Mouse (Mus musculus): Measurements from ENCODE around the gene Natd1. TPM values are rescaled to one million over a fixed set of nuclear protein-coding genes. Genes with fewer than 3 reads are reported as not detected.

The Natd1 gene
- 14.7 and 16.7 TPM in 2 replicates for polyA plus RNA-seq (2014; fragmentation: Nextera tagmentation; extraction: Ambion mirVana)

- H3K4me3 ChIP-seq (ENCODE audit: low read depth, low read length): peak within 1 kb of the TSS; percentile 94
- peak within 1 kb of the TSS; percentile 78 for H3K4me2 ChIP-seq (replicated peaks; ENCODE audit: low read depth, low read length)
- no peaks in the 10 kb centered on the region for H3K27me3 ChIP-seq (ENCODE audit: control insufficient read depth, insufficient read depth, low read length)
- H3K9me3 ChIP-seq (ENCODE audit: control insufficient read depth, low read depth, low read length): no peaks in the 10 kb centered on the region
- 0 out of 2 replicates have a peak within 1 kb of the TSS, but pooled peaks have one; percentile 3 for H3K27ac ChIP-seq (ENCODE audit: low read length)
- H3K9ac ChIP-seq (replicated peaks; ENCODE audit: low read depth, low read length): peak within 1 kb of the TSS; percentile 83
- no peaks in the 10 kb centered on the region for H3K36me3 ChIP-seq (ENCODE audit: control insufficient read depth, insufficient read depth, low read length)
- ATAC-seq (ENCODE audit: insufficient number of reproducible peaks, insufficient read depth, low FRiP score, low read depth): no peak
- WGBS: 30% methylated on average over 7 of the region's 7 CpGs
- H3K4me1 ChIP-seq (ENCODE audit: control insufficient read depth, insufficient read depth, low read length): peaks cover 16% of the 10 kb centered on the region
Measured at GRCm38 (mm10) chr11:60914491-60914890, at the start of gene Natd1. TSS of gene Natd1 (minus strand) at chr11:60914750.

GRCm38 (mm10) chr11:60962709-60963108, 48.2 kb upstream of the Natd1 start:
- no peak for ATAC-seq (ENCODE audit: insufficient number of reproducible peaks, insufficient read depth, low FRiP score, low read depth)
- no peak overlapping the region for H3K27ac ChIP-seq (ENCODE audit: low read length)

GRCm38 (mm10) chr11:60961176-60961575, 46.6 kb upstream of the Natd1 start:
- no peak overlapping the region for H3K9ac ChIP-seq (replicated peaks; ENCODE audit: low read depth, low read length)
- H3K4me1 ChIP-seq (ENCODE audit: control insufficient read depth, insufficient read depth, low read length): no peaks in the 10 kb centered on the region
- H3K9me3 ChIP-seq (ENCODE audit: control insufficient read depth, low read depth, low read length): no peaks in the 10 kb centered on the region
- WGBS: 67% methylated on average over 1 of the region's 1 CpGs
- no peaks in the 10 kb centered on the region for H3K27me3 ChIP-seq (ENCODE audit: control insufficient read depth, insufficient read depth, low read length)
- H3K4me3 ChIP-seq (ENCODE audit: low read depth, low read length): no peak overlapping the region
- H3K27ac ChIP-seq (ENCODE audit: low read length): no peak overlapping the region
- H3K36me3 ChIP-seq (ENCODE audit: control insufficient read depth, insufficient read depth, low read length): no peaks in the 10 kb centered on the region
- ATAC-seq (ENCODE audit: insufficient number of reproducible peaks, insufficient read depth, low FRiP score, low read depth): no peak
- no peak overlapping the region for H3K4me2 ChIP-seq (replicated peaks; ENCODE audit: low read depth, low read length)

More at GRCm38 (mm10) chr11:60962709-60963108, 48.2 kb upstream of the Natd1 start:
- H3K36me3 ChIP-seq (ENCODE audit: control insufficient read depth, insufficient read depth, low read length): no peaks in the 10 kb centered on the region
- no peaks in the 10 kb centered on the region for H3K4me1 ChIP-seq (ENCODE audit: control insufficient read depth, insufficient read depth, low read length)
- H3K9ac ChIP-seq (replicated peaks; ENCODE audit: low read depth, low read length): no peak overlapping the region
- no peak overlapping the region for H3K4me2 ChIP-seq (replicated peaks; ENCODE audit: low read depth, low read length)
- no peaks in the 10 kb centered on the region for H3K27me3 ChIP-seq (ENCODE audit: control insufficient read depth, insufficient read depth, low read length)
- no peaks in the 10 kb centered on the region for H3K9me3 ChIP-seq (ENCODE audit: control insufficient read depth, low read depth, low read length)
- no peak overlapping the region for H3K4me3 ChIP-seq (ENCODE audit: low read depth, low read length)
- 83% methylated on average over 5 of the region's 5 CpGs for WGBS

- WGBS: 90% methylated on average over 4 of the region's 4 CpGs
- Histone ChIP-seq H3K4me2 (replicated peaks; ENCODE audit: low read depth, low read length) (no peak overlapping the region), H3K9ac (replicated peaks; ENCODE audit: low read depth, low read length) (no peak overlapping the region), H3K27ac (ENCODE audit: low read length) (no peak overlapping the region), H3K4me3 (ENCODE audit: low read depth, low read length) (no peak overlapping the region), H3K27me3 (ENCODE audit: control insufficient read depth, insufficient read depth, low read length) (no peaks in the 10 kb centered on the region), H3K9me3 (ENCODE audit: control insufficient read depth, low read depth, low read length) (no peaks in the 10 kb centered on the region), H3K4me1 (ENCODE audit: control insufficient read depth, insufficient read depth, low read length) (no peaks in the 10 kb centered on the region), H3K36me3 (ENCODE audit: control insufficient read depth, insufficient read depth, low read length) (no peaks in the 10 kb centered on the region)
- ATAC-seq (ENCODE audit: insufficient number of reproducible peaks, insufficient read depth, low FRiP score, low read depth): no peak
Measured at GRCm38 (mm10) chr11:60958948-60959347, 44.4 kb upstream of the Natd1 start.

- no peaks in the 10 kb centered on the region for H3K27me3 ChIP-seq (ENCODE audit: control insufficient read depth, insufficient read depth, low read length)
- no peaks in the 10 kb centered on the region for H3K9me3 ChIP-seq (ENCODE audit: control insufficient read depth, low read depth, low read length)
- WGBS: 82% methylated on average over 9 of the region's 9 CpGs
- H3K36me3 ChIP-seq (ENCODE audit: control insufficient read depth, insufficient read depth, low read length): peaks cover 17% of the 10 kb centered on the region
- no peak overlapping the region for H3K4me2 ChIP-seq (replicated peaks; ENCODE audit: low read depth, low read length)
- H3K4me1 ChIP-seq (ENCODE audit: control insufficient read depth, insufficient read depth, low read length): no peaks in the 10 kb centered on the region
- H3K9ac ChIP-seq (replicated peaks; ENCODE audit: low read depth, low read length): no peak overlapping the region
- no peak overlapping the region for H3K4me3 ChIP-seq (ENCODE audit: low read depth, low read length)
- no peak overlapping the region for H3K27ac ChIP-seq (ENCODE audit: low read length)
- no peak for ATAC-seq (ENCODE audit: insufficient number of reproducible peaks, insufficient read depth, low FRiP score, low read depth)
Measured at GRCm38 (mm10) chr11:60955621-60956383, 41.3 kb upstream of the Natd1 start.

- Histone ChIP-seq H3K4me2 (replicated peaks; ENCODE audit: low read depth, low read length) (no peak overlapping the region), H3K27me3 (ENCODE audit: control insufficient read depth, insufficient read depth, low read length) (no peaks in the 10 kb centered on the region), H3K36me3 (ENCODE audit: control insufficient read depth, insufficient read depth, low read length) (peaks cover 21% of the 10 kb centered on the region), H3K4me1 (ENCODE audit: control insufficient read depth, insufficient read depth, low read length) (no peaks in the 10 kb centered on the region), H3K27ac (ENCODE audit: low read length) (no peak overlapping the region), H3K9me3 (ENCODE audit: control insufficient read depth, low read depth, low read length) (no peaks in the 10 kb centered on the region), H3K4me3 (ENCODE audit: low read depth, low read length) (no peak overlapping the region), H3K9ac (replicated peaks; ENCODE audit: low read depth, low read length) (no peak overlapping the region)
- 0 out of 2 replicates have a peak, but pooled peaks have one; percentile 24 for ATAC-seq (ENCODE audit: insufficient number of reproducible peaks, insufficient read depth, low FRiP score, low read depth)
- 77% methylated on average over 10 of the region's 10 CpGs for WGBS
Measured at GRCm38 (mm10) chr11:60954255-60955104, 39.9 kb upstream of the Natd1 start.

- ATAC-seq (ENCODE audit: insufficient number of reproducible peaks, insufficient read depth, low FRiP score, low read depth): peak; percentile 95
- H3K4me1 ChIP-seq (ENCODE audit: control insufficient read depth, insufficient read depth, low read length): no peaks in the 10 kb centered on the region
Measured at GRCm38 (mm10) chr11:60953803-60954202, 39.3 kb upstream of the Natd1 start.

GRCm38 (mm10) chr11:60952986-60953385, 38.4 kb upstream of the Natd1 start:
- no peak overlapping the region for H3K9ac ChIP-seq (replicated peaks; ENCODE audit: low read depth, low read length)
- 90% methylated on average over 6 of the region's 6 CpGs for WGBS
- no peak for ATAC-seq (ENCODE audit: insufficient number of reproducible peaks, insufficient read depth, low FRiP score, low read depth)
- no peaks in the 10 kb centered on the region for H3K27me3 ChIP-seq (ENCODE audit: control insufficient read depth, insufficient read depth, low read length)
- H3K9me3 ChIP-seq (ENCODE audit: control insufficient read depth, low read depth, low read length): no peaks in the 10 kb centered on the region
- H3K36me3 ChIP-seq (ENCODE audit: control insufficient read depth, insufficient read depth, low read length): peaks cover 36% of the 10 kb centered on the region
- no peak overlapping the region for H3K4me3 ChIP-seq (ENCODE audit: low read depth, low read length)
- H3K4me1 ChIP-seq (ENCODE audit: control insufficient read depth, insufficient read depth, low read length): no peaks in the 10 kb centered on the region
- H3K4me2 ChIP-seq (replicated peaks; ENCODE audit: low read depth, low read length): no peak overlapping the region
- no peak overlapping the region for H3K27ac ChIP-seq (ENCODE audit: low read length)

More at GRCm38 (mm10) chr11:60953803-60954202, 39.3 kb upstream of the Natd1 start:
- peaks cover 27% of the 10 kb centered on the region for H3K36me3 ChIP-seq (ENCODE audit: control insufficient read depth, insufficient read depth, low read length)
- no peak overlapping the region for H3K9ac ChIP-seq (replicated peaks; ENCODE audit: low read depth, low read length)
- 7% methylated on average over 15 of the region's 15 CpGs for whole genome bisulfite sequencing
- H3K4me2 ChIP-seq (replicated peaks; ENCODE audit: low read depth, low read length): no peak overlapping the region
- no peak overlapping the region for H3K4me3 ChIP-seq (ENCODE audit: low read depth, low read length)
- H3K27me3 ChIP-seq (ENCODE audit: control insufficient read depth, insufficient read depth, low read length): no peaks in the 10 kb centered on the region
- H3K9me3 ChIP-seq (ENCODE audit: control insufficient read depth, low read depth, low read length): no peaks in the 10 kb centered on the region
- no peak overlapping the region for H3K27ac ChIP-seq (ENCODE audit: low read length)

Data from stomach, embryonic 14.5 days (tissue).